Mouse (Mus musculus) liver, embryonic 13.5 days (tissue): Measurements from ENCODE around the gene Hoxa2. TPM values are rescaled to one million over a fixed set of nuclear protein-coding genes. Genes with fewer than 3 reads are reported as not detected.

Experiments
- ATAC-seq: fragments of 200-750 bp; cut with Nextera tagmentation; 2 replicates; pipeline ENCODE4 v1.8.0; 2017; ENCODE audit warnings: low read depth, mild to moderate bottlenecking, moderate number of reproducible peaks, moderate library complexity
- DNase-seq: peaks from one replicate; pipeline ENCODE4 v3.0.0; 2022
- H3K27ac ChIP-seq: fragments of 300-500 bp; sonication (generic); 2 replicates; pipeline ENCODE4 v1.5.1; 2015; ENCODE audit warnings: moderate library complexity, mild to moderate bottlenecking, inconsistent platforms
- H3K27me3 ChIP-seq: fragments of 300-500 bp; sonication (generic); 2 replicates; pipeline ENCODE4 v1.6.1; 2015; ENCODE audit warnings: mild to moderate bottlenecking, inconsistent platforms
- H3K36me3 ChIP-seq: fragments of 300-500 bp; sonication (generic); 2 replicates; pipeline ENCODE4 v1.6.1; 2015; ENCODE audit warnings: mild to moderate bottlenecking, inconsistent platforms
- H3K4me1 ChIP-seq: fragments of 300-500 bp; sonication (generic); replicated peaks from 2 replicates; pipeline ENCODE4 v1.6.1; 2015; ENCODE audit warnings: inconsistent platforms
- H3K4me2 ChIP-seq: fragments of 300-500 bp; sonication (generic); 2 replicates; pipeline ENCODE4 v1.6.1; 2015; ENCODE audit warnings: inconsistent platforms, mild to moderate bottlenecking, moderate library complexity
- H3K4me3 ChIP-seq: fragments of 300-500 bp; sonication (generic); replicated peaks from 2 replicates; pipeline ENCODE4 v1.5.1; 2015; ENCODE audit warnings: mild to moderate bottlenecking, inconsistent platforms
- H3K9ac ChIP-seq: fragments of 300-500 bp; sonication (generic); 2 replicates; pipeline ENCODE4 v1.6.1; 2015; ENCODE audit warnings: mild to moderate bottlenecking, inconsistent platforms
- H3K9me3 ChIP-seq: fragments of 300-500 bp; sonication (generic); replicated peaks from 2 replicates; pipeline ENCODE4 v1.6.1; 2016; ENCODE audit warnings: inconsistent platforms
- WGBS: fragments of 180-500 bp; shearing (Covaris S2); methylation state at CpG from one replicate; pipeline ENCODE4 v1.1.7; 2015; ENCODE audit not compliant: insufficient replicate concordance; 5-methylcytosine and 5-hydroxymethylcytosine counted together
- polyA plus RNA-seq: library from polyadenylated mRNA; unstranded; fragments of >200 nt; fragmentation: Nextera tagmentation; extraction: Ambion mirVana; gene quantifications from 2 replicates; pipeline ENCODE4 v1.2.1, GENCODE M21; 2015

Hoxa2 gene
- polyA plus RNA-seq: 0.63 and 0.82 TPM in 2 replicates

GRCm38 (mm10) chr6:52164626-52165440 is at the start of gene Hoxa2:
Hoxa2 (minus strand) TSS chr6:52164831.
- Histone ChIP-seq H3K27ac (peak within 1 kb of the TSS; percentile 43; the same call in 1 of the 2 replicates), H3K9me3 (no peaks in the 10 kb centered on the region), H3K36me3 (no peaks in the 10 kb centered on the region), H3K9ac (peak within 1 kb of the TSS; percentile 50), H3K27me3 (peaks cover 98% of the 10 kb centered on the region), H3K4me3 (peak within 1 kb of the TSS; percentile 38), H3K4me1 (no peaks in the 10 kb centered on the region), H3K4me2 (peak within 1 kb of the TSS; percentile 51)
- ATAC-seq (no peak), DNase-seq (no peak)
- 1% methylated on average over 25 of the region's 25 CpGs for WGBS

GRCm38 (mm10) chr6:52214271-52214670 is 49.6 kb upstream of the Hoxa2 start:
- DNase-seq (no peak), ATAC-seq (no peak)
- Histone ChIP-seq H3K4me3 (no peak overlapping the region), H3K4me1 (peaks cover 15% of the 10 kb centered on the region), H3K36me3 (no peaks in the 10 kb centered on the region), H3K4me2 (no peak overlapping the region), H3K27me3 (peaks cover 100% of the 10 kb centered on the region), H3K27ac (no peak overlapping the region), H3K9me3 (no peaks in the 10 kb centered on the region), H3K9ac (no peak overlapping the region)
- WGBS: 20% methylated on average over 5 of the region's 5 CpGs

GRCm38 (mm10) chr6:52213119-52213986 is 48.7 kb upstream of the Hoxa2 start, which contains the start of the genes Hoxa3 and Gm28308:
Hoxa3 (minus strand) TSS chr6:52213336.
Gm28308 (minus strand) TSS chr6:52213339.
- H3K9me3 ChIP-seq: no peaks in the 10 kb centered on the region
- ATAC-seq (no peak), DNase-seq (no peak)
- 4% methylated on average over 38 of the region's 38 CpGs for WGBS
- no peaks in the 10 kb centered on the region for H3K36me3 ChIP-seq
- peak within 1 kb of the TSS; percentile 48 for H3K4me2 ChIP-seq
- no peak within 1 kb of the TSS for H3K27ac ChIP-seq
- peak within 1 kb of the TSS; percentile 36 for H3K4me3 ChIP-seq
- peaks cover 100% of the 10 kb centered on the region for H3K27me3 ChIP-seq
- H3K9ac ChIP-seq: no peak within 1 kb of the TSS
- H3K4me1 ChIP-seq: peaks cover 15% of the 10 kb centered on the region

GRCm38 (mm10) chr6:52212556-52213118 is 48.0 kb upstream of the Hoxa2 start:
- H3K9me3 ChIP-seq: no peaks in the 10 kb centered on the region
- H3K27ac ChIP-seq: no peak overlapping the region
- WGBS: 2% methylated on average over 20 of the region's 22 CpGs
- DNase-seq (no peak), ATAC-seq (no peak)
- H3K4me2 ChIP-seq: peak overlapping the region; percentile 48
- peaks cover 14% of the 10 kb centered on the region for H3K4me1 ChIP-seq
- H3K27me3 ChIP-seq: peaks cover 100% of the 10 kb centered on the region
- H3K9ac ChIP-seq: no peak overlapping the region
- H3K4me3 ChIP-seq: peak overlapping the region; percentile 36
- H3K36me3 ChIP-seq: no peaks in the 10 kb centered on the region

- peak overlapping the region; percentile 36 for H3K4me3 ChIP-seq
- ATAC-seq (no peak), DNase-seq (no peak)
- 4% methylated on average over 13 of the region's 13 CpGs for WGBS
- no peaks in the 10 kb centered on the region for H3K36me3 ChIP-seq
- H3K27me3 ChIP-seq: peaks cover 100% of the 10 kb centered on the region
- no peaks in the 10 kb centered on the region for H3K9me3 ChIP-seq
- H3K4me1 ChIP-seq: peaks cover 7% of the 10 kb centered on the region
- no peak overlapping the region for H3K9ac ChIP-seq
- H3K27ac ChIP-seq: no peak overlapping the region
- peak overlapping the region; percentile 48 for H3K4me2 ChIP-seq
These were observed 47.3 kb upstream of the Hoxa2 start for GRCm38 (mm10) chr6:52211961-52212360.

GRCm38 (mm10) chr6:52211170-52211935 is 46.7 kb upstream of the Hoxa2 start:
- no peaks in the 10 kb centered on the region for H3K9me3 ChIP-seq
- ATAC-seq: no peak
- no peak overlapping the region for H3K27ac ChIP-seq
- H3K4me3 ChIP-seq: peak overlapping the region; percentile 36; the same call in 1 of the 2 replicates
- H3K9ac ChIP-seq: no peak overlapping the region
- peak overlapping the region; percentile 48 for H3K4me2 ChIP-seq
- H3K27me3 ChIP-seq: peaks cover 100% of the 10 kb centered on the region
- peak; percentile 28 for DNase-seq
- no peaks in the 10 kb centered on the region for H3K36me3 ChIP-seq
- 2% methylated on average over 37 of the region's 37 CpGs for WGBS
- H3K4me1 ChIP-seq: peaks cover 5% of the 10 kb centered on the region; the same call in 1 of the 2 replicates

- 12% methylated on average over 12 of the region's 12 CpGs for WGBS
- Histone ChIP-seq H3K9ac (no peak overlapping the region), H3K4me3 (no peak overlapping the region), H3K4me1 (peaks cover 5% of the 10 kb centered on the region; the same call in 1 of the 2 replicates), H3K4me2 (no peak overlapping the region), H3K27me3 (peaks cover 100% of the 10 kb centered on the region), H3K9me3 (no peaks in the 10 kb centered on the region), H3K36me3 (no peaks in the 10 kb centered on the region), H3K27ac (no peak overlapping the region)
- ATAC-seq (no peak), DNase-seq (no peak)
These were observed 45.0 kb upstream of the Hoxa2 start for GRCm38 (mm10) chr6:52209685-52210046.

- H3K27ac ChIP-seq: no peak overlapping the region
- no peaks in the 10 kb centered on the region for H3K9me3 ChIP-seq
- H3K27me3 ChIP-seq: peaks cover 100% of the 10 kb centered on the region
- ATAC-seq (no peak), DNase-seq (no peak)
- no peak overlapping the region for H3K9ac ChIP-seq
- H3K4me1 ChIP-seq: peaks cover 10% of the 10 kb centered on the region; the same call in 1 of the 2 replicates
- H3K4me2 ChIP-seq: peak overlapping the region; percentile 29
- no peaks in the 10 kb centered on the region for H3K36me3 ChIP-seq
- WGBS: 5% methylated on average over 18 of the region's 18 CpGs
- peak overlapping the region; percentile 18; the same call in 1 of the 2 replicates for H3K4me3 ChIP-seq
These were observed 44.4 kb upstream of the Hoxa2 start for GRCm38 (mm10) chr6:52208868-52209684.

GRCm38 (mm10) chr6:52208072-52208867 is 43.6 kb upstream of the Hoxa2 start, which contains the start of gene Hoxa6:
Hoxa6 (minus strand) TSS chr6:52208722.
- no peak for DNase-seq
- Histone ChIP-seq H3K9ac (no peak within 1 kb of the TSS), H3K4me1 (peaks cover 12% of the 10 kb centered on the region; the same call in 1 of the 2 replicates), H3K27ac (no peak within 1 kb of the TSS), H3K36me3 (no peaks in the 10 kb centered on the region), H3K4me2 (peak within 1 kb of the TSS; percentile 29), H3K9me3 (no peaks in the 10 kb centered on the region), H3K4me3 (peak within 1 kb of the TSS; percentile 18; the same call in 1 of the 2 replicates), H3K27me3 (peaks cover 100% of the 10 kb centered on the region)
- 6% methylated on average over 43 of the region's 47 CpGs for WGBS
- ATAC-seq: no peak
